Mouse (Mus musculus): ENCODE results near the gene Xpr1.

- no peak for TF ChIP-seq CTCF (IDR thresholded peaks at IDR 0.05; ENCODE audit: insufficient read depth, low read depth, low read length)
- no peak for TF ChIP-seq POLR2A (IDR thresholded peaks at IDR 0.05; ENCODE audit: insufficient read depth, low read depth, low read length)
Observed at GRCm38 (mm10) chr1:155280306-155280705, 136.9 kb downstream of the Xpr1 start.

All from olfactory bulb, adult 2 months (tissue).